Mouse (Mus musculus) testis, adult 10 weeks (tissue): Measurements from ENCODE around the gene Tbck. TPM values are rescaled to one million over a fixed set of nuclear protein-coding genes. Genes with fewer than 3 reads are reported as not detected.

ENCODE experiments used
- polyA plus RNA-seq: library from polyadenylated mRNA; stranded (reverse); fragments of 350-450 nt; fragmentation: Illumina TruSeq; extraction: RNeasy Lipid Tissue Mini Kit (QIAGEN cat#74804); gene quantifications from one replicate; pipeline ENCODE4 v1.2.3, GENCODE M21; 2014; ENCODE audit warnings: low read depth, low replicate concordance

The Tbck gene
- 4.0 TPM for polyA plus RNA-seq

DNA sequence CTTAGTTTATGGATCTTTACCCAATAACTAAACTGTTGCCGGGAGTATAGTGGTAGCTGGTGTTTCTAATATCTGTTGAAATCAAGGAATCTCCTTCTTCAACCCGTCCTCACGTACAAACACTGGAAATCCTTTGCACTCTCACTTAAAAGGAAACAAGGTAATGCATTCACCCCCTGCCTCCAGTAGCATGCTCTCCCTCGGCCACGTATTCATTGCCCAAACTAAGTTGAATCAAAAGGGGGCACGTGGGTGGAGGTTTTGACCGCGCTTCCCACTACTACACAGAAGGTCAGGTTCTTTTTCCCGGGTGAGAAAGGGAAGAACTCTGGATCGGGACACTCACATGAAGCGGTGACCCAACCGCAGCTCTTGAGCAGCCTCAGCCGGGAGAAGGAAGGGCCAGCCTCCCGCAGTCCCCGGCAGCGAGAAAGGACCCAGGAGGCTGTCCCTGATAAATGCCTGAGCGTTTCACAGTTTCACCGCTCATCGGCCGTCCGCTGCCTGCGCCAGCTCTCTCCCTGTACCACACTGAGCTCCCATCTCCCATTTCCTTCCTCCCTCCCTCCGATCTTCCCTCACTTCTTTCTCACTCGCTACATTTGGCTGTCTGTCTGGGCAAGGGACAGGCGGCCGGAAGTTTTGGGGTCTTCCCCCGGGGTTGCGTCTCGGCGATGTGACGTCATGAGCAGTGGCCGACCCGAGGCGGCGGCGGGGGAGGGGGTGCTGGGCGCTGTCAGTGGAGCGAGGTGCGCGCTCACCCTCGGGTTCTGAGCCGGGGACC is at the start of gene Tbck:
Gene Tbck (plus strand): TSS at position 698 of the 784 bp plus-strand sequence.

DNA sequence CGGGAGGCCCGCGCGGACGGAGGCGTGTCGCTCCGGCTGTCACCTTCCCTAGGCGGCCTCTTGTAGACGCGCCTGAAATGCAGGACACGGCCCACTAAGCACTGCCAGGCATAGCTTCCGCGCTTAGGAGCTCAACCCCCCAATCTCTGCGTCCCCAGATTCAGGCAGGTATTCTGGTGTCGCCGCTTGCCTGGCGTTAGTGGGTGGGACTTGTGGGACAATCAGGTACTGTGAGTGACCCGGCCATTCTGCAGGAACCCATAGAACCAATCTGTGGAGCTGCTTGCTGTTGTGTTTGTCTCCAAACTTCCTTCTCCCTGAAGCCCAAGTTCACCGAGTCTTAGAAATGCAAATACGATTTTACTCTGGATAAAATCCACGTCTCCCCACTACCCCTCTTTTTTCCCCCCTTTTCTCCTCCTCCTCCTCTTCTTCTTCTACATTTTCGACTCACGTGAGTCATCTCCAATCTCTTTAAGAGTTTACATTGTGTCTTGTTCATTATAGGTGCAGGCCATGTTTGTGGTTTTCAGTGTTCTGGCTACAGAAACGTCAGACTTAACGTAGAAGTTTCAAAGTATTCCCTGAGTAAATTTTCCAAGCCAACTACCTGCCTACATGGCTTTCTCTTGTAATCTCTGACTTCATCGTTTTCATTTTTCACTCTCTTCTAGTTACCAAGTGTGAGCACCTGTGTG is 436 bp downstream of the Tbck start, which contains the start of gene Aimp1:
Gene Aimp1 (minus strand): TSS at position 140 of the 698 bp plus-strand sequence.

Other genes with a start within 250 kb of the Tbck start
- gene Gimd1, start 54.3 kb upstream of the Tbck start, polyA plus RNA-seq = 0.52 TPM
- gene Aimp1, start 226 bp downstream of the Tbck start, polyA plus RNA-seq = 134 TPM